Mouse (Mus musculus): ENCODE data around the gene Egr2. TPM values are rescaled to one million over a fixed set of nuclear protein-coding genes. Genes with fewer than 3 reads are reported as not detected.

The Egr2 gene
- polyA plus RNA-seq, 1 experiment from 2014 or later: 1.7 TPM

DNA sequence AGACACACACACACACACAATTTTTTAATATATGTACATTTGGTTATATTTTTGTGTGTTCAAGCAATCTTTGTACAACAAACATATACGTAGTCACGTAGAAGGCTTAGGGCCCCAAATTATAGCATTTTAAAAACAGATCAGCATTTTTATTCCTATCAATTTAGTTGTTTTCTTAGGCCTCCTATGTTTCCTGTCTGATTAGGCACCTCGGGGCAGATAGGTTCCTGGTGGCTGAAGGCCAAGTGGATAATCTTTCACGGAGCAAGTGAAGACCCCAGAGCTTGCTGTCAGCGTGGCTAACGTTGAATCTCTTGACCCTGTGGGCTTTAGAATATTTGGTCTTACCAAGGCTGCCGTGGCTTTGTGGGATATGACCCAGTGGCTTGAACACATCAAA, 34.3 kb downstream of the Egr2 start:
- Histone ChIP-seq H3K4me2 (ENCODE audit: low read depth, low read length) (no peak overlapping the region), H3K27ac (replicated peaks; ENCODE audit: low read depth, low read length) (no peak overlapping the region), H3K36me3 (ENCODE audit: control insufficient read depth, insufficient read depth, low read length) (no peaks in the 10 kb centered on the region), H3K9me3 (ENCODE audit: control insufficient read depth, low read length) (no peaks in the 10 kb centered on the region), H3K27me3 (replicated peaks; ENCODE audit: control insufficient read depth, insufficient read depth, low read length) (no peaks in the 10 kb centered on the region), H3K4me3 (ENCODE audit: low read depth, low read length) (no peak overlapping the region), H3K9ac (ENCODE audit: low read depth, low read length) (no peak overlapping the region), H3K4me1 (ENCODE audit: control insufficient read depth, insufficient read depth, low read length) (no peaks in the 10 kb centered on the region)
- WGBS: 58% methylated on average over 7 of the region's 7 CpGs
- no peak for ATAC-seq (ENCODE audit: low read depth)
- no peak for DNase-seq (ENCODE audit: low spot score)

DNA sequence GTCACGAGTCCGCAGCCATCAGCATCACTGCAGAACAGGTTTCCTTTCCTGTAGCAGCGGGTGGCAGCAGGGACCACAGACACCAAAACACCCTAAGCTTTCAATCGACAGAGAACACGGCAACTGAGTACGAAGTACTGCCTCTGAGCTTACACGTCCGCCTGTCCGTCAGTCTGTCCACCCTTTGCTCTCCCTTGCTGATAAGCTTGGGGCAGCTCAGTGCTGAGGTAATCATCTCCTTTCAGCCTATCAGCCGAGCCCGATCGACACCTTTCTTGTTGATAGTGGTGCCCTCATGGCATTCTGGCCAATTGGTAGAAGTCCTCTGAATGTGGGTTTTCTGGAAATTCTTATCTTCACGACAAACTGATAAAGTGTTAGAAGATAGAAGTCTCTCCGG, 36.2 kb downstream of the Egr2 start:
- no peak overlapping the region for H3K4me2 ChIP-seq (ENCODE audit: low read depth, low read length)
- H3K9ac ChIP-seq (ENCODE audit: low read depth, low read length): no peak overlapping the region
- no peak overlapping the region for H3K27ac ChIP-seq (replicated peaks; ENCODE audit: low read depth, low read length)
- 87% methylated on average over 14 of the region's 14 CpGs for WGBS
- H3K36me3 ChIP-seq (ENCODE audit: control insufficient read depth, insufficient read depth, low read length): no peaks in the 10 kb centered on the region
- H3K4me3 ChIP-seq (ENCODE audit: low read depth, low read length): no peak overlapping the region
- H3K27me3 ChIP-seq (replicated peaks; ENCODE audit: control insufficient read depth, insufficient read depth, low read length): no peaks in the 10 kb centered on the region
- no peaks in the 10 kb centered on the region for H3K4me1 ChIP-seq (ENCODE audit: control insufficient read depth, insufficient read depth, low read length)
- DNase-seq (ENCODE audit: low spot score) (no peak), ATAC-seq (ENCODE audit: low read depth) (no peak)
- no peaks in the 10 kb centered on the region for H3K9me3 ChIP-seq (ENCODE audit: control insufficient read depth, low read length)

DNA sequence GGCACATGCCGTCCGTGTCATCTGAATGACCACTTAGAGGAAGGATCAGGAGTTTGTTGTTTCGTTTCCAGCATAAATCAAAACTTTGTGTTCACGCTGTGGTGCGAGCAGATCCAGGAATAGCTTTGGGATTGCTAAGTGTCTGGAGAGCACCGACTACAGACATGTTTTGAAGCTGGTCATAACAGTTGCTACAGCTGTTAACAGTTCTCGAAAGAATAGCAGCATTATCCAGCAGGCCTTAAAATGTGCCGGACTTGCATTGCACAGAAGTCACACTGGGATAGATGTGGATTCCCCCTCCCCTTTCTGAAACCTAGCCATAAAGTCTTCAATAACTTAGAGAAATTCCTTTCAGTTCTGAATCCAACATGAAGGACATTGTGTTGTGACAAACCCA, 38.0 kb downstream of the Egr2 start:
- WGBS: 48% methylated on average over 8 of the region's 8 CpGs
- peak; percentile 55 for DNase-seq (ENCODE audit: low spot score)
- no peak overlapping the region for H3K4me2 ChIP-seq (ENCODE audit: low read depth, low read length)
- no peak for ATAC-seq (ENCODE audit: low read depth)
- H3K4me3 ChIP-seq (ENCODE audit: low read depth, low read length): no peak overlapping the region
- 0 out of 2 replicates have a peak overlapping the region, but pooled peaks have one; percentile 5 for H3K27ac ChIP-seq (replicated peaks; ENCODE audit: low read depth, low read length)
- H3K27me3 ChIP-seq (replicated peaks; ENCODE audit: control insufficient read depth, insufficient read depth, low read length): no peaks in the 10 kb centered on the region
- H3K9ac ChIP-seq (ENCODE audit: low read depth, low read length): no peak overlapping the region
- no peaks in the 10 kb centered on the region for H3K9me3 ChIP-seq (ENCODE audit: control insufficient read depth, low read length)
- H3K4me1 ChIP-seq (ENCODE audit: control insufficient read depth, insufficient read depth, low read length): no peaks in the 10 kb centered on the region
- H3K36me3 ChIP-seq (ENCODE audit: control insufficient read depth, insufficient read depth, low read length): no peaks in the 10 kb centered on the region

DNA sequence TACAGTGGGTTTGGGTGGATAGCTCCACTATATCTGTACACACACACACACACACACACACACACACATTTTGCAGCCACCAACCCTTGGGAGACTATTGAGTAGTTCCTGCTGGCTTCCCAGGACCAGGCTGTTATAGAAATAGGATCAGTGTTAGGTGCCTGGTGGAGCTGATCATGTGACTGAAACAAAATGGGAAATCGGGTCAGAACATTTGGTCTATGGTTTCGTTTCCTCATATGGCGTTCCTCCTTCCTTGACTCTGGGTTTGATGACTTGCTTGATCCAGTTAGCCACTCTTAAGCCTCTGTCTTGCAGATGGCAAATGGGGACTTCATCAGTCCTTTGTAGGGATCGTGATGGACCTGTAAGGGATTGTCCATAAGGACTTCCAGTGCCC, 44.6 kb downstream of the Egr2 start:
- no peaks in the 10 kb centered on the region for H3K36me3 ChIP-seq (ENCODE audit: control insufficient read depth, insufficient read depth, low read length)
- no peak for DNase-seq (ENCODE audit: low spot score)
- H3K9me3 ChIP-seq (ENCODE audit: control insufficient read depth, low read length): no peaks in the 10 kb centered on the region
- no peak overlapping the region for H3K4me3 ChIP-seq (ENCODE audit: low read depth, low read length)
- no peak for ATAC-seq (ENCODE audit: low read depth)
- no peak overlapping the region for H3K4me2 ChIP-seq (ENCODE audit: low read depth, low read length)
- 98% methylated on average over 4 of the region's 4 CpGs for WGBS
- no peak overlapping the region for H3K9ac ChIP-seq (ENCODE audit: low read depth, low read length)
- no peaks in the 10 kb centered on the region for H3K27me3 ChIP-seq (replicated peaks; ENCODE audit: control insufficient read depth, insufficient read depth, low read length)
- H3K4me1 ChIP-seq (ENCODE audit: control insufficient read depth, insufficient read depth, low read length): no peaks in the 10 kb centered on the region
- H3K27ac ChIP-seq (replicated peaks; ENCODE audit: low read depth, low read length): no peak overlapping the region

DNA sequence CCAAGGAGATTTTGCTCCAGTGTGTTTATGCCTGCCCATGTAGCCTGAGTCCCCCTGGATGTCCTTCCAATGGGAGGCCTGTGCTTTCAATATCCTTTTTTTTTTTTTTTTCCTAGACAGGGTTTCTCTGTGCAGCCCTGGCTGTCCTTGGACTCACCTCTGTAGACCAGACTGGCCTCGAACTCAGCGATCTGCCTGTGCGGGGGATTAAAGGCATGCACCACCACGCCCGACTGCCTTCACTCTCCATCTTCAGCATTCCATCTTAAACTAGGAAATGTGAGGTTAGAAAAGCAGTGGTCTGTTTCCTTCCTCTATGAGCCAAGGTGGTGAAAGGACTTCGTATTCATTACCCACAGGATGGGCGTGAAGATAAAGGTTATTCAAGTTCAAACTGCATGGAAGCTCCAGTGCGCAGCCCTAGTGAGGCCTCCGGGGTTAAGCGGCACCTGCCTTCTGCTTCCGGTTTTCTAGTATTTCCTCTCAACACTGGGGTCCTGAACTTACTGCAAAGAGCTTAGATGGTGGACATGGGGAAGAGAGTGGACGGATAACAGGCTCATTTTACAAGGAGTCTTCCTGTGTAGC, 46.5 kb downstream of the Egr2 start:
- ATAC-seq (ENCODE audit: low read depth) (no peak), DNase-seq (ENCODE audit: low spot score) (no peak)
- no peak overlapping the region for H3K27ac ChIP-seq (replicated peaks; ENCODE audit: low read depth, low read length)
- no peak overlapping the region for H3K9ac ChIP-seq (ENCODE audit: low read depth, low read length)
- 80% methylated on average over 12 of the region's 12 CpGs for WGBS
- H3K4me3 ChIP-seq (ENCODE audit: low read depth, low read length): no peak overlapping the region
- H3K27me3 ChIP-seq (replicated peaks; ENCODE audit: control insufficient read depth, insufficient read depth, low read length): no peaks in the 10 kb centered on the region
- H3K9me3 ChIP-seq (ENCODE audit: control insufficient read depth, low read length): no peaks in the 10 kb centered on the region
- H3K4me2 ChIP-seq (ENCODE audit: low read depth, low read length): no peak overlapping the region
- no peaks in the 10 kb centered on the region for H3K4me1 ChIP-seq (ENCODE audit: control insufficient read depth, insufficient read depth, low read length)
- no peaks in the 10 kb centered on the region for H3K36me3 ChIP-seq (ENCODE audit: control insufficient read depth, insufficient read depth, low read length)

DNA sequence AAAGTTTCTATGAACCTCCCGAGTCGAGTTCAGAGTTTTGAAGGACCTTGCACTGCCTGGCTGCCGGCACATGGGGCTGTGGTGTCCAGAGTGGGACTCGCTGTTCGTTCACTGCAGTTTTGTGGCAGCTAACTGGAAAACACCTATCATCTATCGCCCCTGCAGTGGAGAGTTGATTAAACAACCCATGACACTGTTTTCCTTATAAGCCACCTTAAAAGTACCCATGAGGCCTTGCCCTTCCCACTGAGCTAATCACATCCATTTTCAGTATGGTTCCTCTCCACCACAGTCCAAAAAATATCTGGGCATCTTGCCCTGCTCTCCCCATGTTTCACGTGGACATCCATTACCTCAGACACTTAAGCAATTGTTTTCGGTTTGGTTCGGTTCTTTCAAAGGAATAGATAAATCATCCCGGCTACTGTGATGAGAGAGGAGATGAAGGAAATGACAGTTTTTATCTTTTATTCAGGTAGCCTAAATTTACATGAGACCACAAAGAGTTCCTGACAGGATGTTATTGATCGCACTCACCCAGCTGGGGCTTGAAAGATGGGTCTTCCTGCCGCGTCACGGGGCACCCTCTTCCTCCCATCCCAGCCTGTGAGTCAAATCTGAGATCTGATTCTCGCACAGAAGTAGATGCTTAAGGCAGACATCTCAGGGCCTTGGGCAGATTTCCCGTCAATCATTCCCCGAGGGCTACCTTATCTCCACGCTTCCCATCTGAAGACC, 50.8 kb downstream of the Egr2 start:
- Histone ChIP-seq H3K27ac (replicated peaks; ENCODE audit: low read depth, low read length) (no peak overlapping the region), H3K4me1 (ENCODE audit: control insufficient read depth, insufficient read depth, low read length) (no peaks in the 10 kb centered on the region), H3K9ac (ENCODE audit: low read depth, low read length) (no peak overlapping the region), H3K4me2 (ENCODE audit: low read depth, low read length) (no peak overlapping the region), H3K36me3 (ENCODE audit: control insufficient read depth, insufficient read depth, low read length) (no peaks in the 10 kb centered on the region), H3K4me3 (ENCODE audit: low read depth, low read length) (no peak overlapping the region), H3K27me3 (replicated peaks; ENCODE audit: control insufficient read depth, insufficient read depth, low read length) (no peaks in the 10 kb centered on the region), H3K9me3 (ENCODE audit: control insufficient read depth, low read length) (no peaks in the 10 kb centered on the region)
- 81% methylated on average over 18 of the region's 18 CpGs for WGBS
- no peak for DNase-seq (ENCODE audit: low spot score)
- no peak for ATAC-seq (ENCODE audit: low read depth)

Other genes starting within 250 kb of the Egr2 start
- gene Ado, start 13.5 kb downstream of the Egr2 start, polyA plus RNA-seq (2014; fragmentation: Nextera tagmentation; extraction: Ambion mirVana): 60.7 and 66.1 TPM in 2 replicates